Mouse (Mus musculus) ES-Bruce4 (cell line): ENCODE measurements around the gene Stim1.

ENCODE experiments used
- CTCF ChIP-seq: IDR thresholded peaks from one replicate; pipeline ENCODE4 v1.8.1; 2011; ENCODE audit warnings: low read depth, low read length
- POLR2A ChIP-seq: IDR thresholded peaks from one replicate; pipeline ENCODE4 v1.8.1; 2011; ENCODE audit warnings: low read length; ENCODE audit not compliant: insufficient read depth

- TF ChIP-seq POLR2A (no peak), CTCF (no peak)
Observed at GRCm38 (mm10) chr7:102369661-102370060, 102.1 kb downstream of the Stim1 start.
